Mouse (Mus musculus): ENCODE results near the gene Il12rb2. TPM values are rescaled to one million over a fixed set of nuclear protein-coding genes. Genes with fewer than 3 reads are reported as not detected.
A peak's percentile ranks its signal among the peaks of the same experiment; 100 is the strongest.

Il12rb2 gene
- total and polyA plus RNA-seq, 3 experiments = 0.15 to 3.1 (median 0.27) TPM

GRCm38 (mm10) chr6:67282897-67283296, 93.1 kb downstream of the Il12rb2 start:
- Histone ChIP-seq H3K4me1 (ENCODE audit: insufficient read depth, low read depth, low read length) (peaks cover 29% of the 10 kb centered on the region), H3K36me3 (replicated peaks) (peaks cover 74% of the 10 kb centered on the region), H3K4me3 (ENCODE audit: low read depth, low read length) (no peak overlapping the region), H3K27me3 (ENCODE audit: insufficient read depth, low read length) (no peaks in the 10 kb centered on the region), H3K9me3 (replicated peaks) (no peaks in the 10 kb centered on the region)
- ATAC-seq (ENCODE audit: extremely low read depth, insufficient number of reproducible peaks, low FRiP score, poor library complexity, severe bottlenecking) (no peak), DNase-seq (ENCODE audit: low spot score) (no peak)
- TF ChIP-seq TAL1 (conservative IDR thresholded peaks at IDR 0.05; ENCODE audit: low read depth, low read length) (no peak), POLR2AphosphoS5 (IDR thresholded peaks at IDR 0.05; ENCODE audit: insufficient replicate concordance, low read depth, low read length) (no peak), CTCF (IDR thresholded peaks at IDR 0.05; ENCODE audit: low read depth, low read length) (no peak), GATA1 (IDR thresholded peaks at IDR 0.05; ENCODE audit: borderline replicate concordance, low read length) (no peak), GATA2 (IDR thresholded peaks at IDR 0.05; ENCODE audit: borderline replicate concordance, low read depth, low read length) (no peak)

GRCm38 (mm10) chr6:67281614-67282197, 94.3 kb downstream of the Il12rb2 start:
- Histone ChIP-seq H3K9me3 (replicated peaks) (no peaks in the 10 kb centered on the region), H3K4me1 (ENCODE audit: insufficient read depth, low read depth, low read length) (peaks cover 36% of the 10 kb centered on the region), H3K27me3 (ENCODE audit: insufficient read depth, low read length) (no peaks in the 10 kb centered on the region), H3K36me3 (replicated peaks) (peaks cover 74% of the 10 kb centered on the region), H3K4me3 (ENCODE audit: low read depth, low read length) (no peak overlapping the region; the same call in 1 of the 2 replicates)
- TF ChIP-seq GATA1 (IDR thresholded peaks at IDR 0.05; ENCODE audit: borderline replicate concordance, low read length) (no peak), POLR2AphosphoS5 (IDR thresholded peaks at IDR 0.05; ENCODE audit: insufficient replicate concordance, low read depth, low read length) (no peak), CTCF (IDR thresholded peaks at IDR 0.05; ENCODE audit: low read depth, low read length) (no peak), TAL1 (conservative IDR thresholded peaks at IDR 0.05; ENCODE audit: low read depth, low read length) (no peak), GATA2 (IDR thresholded peaks at IDR 0.05; ENCODE audit: borderline replicate concordance, low read depth, low read length) (no peak)
- peak; percentile 81 for ATAC-seq (ENCODE audit: extremely low read depth, insufficient number of reproducible peaks, low FRiP score, poor library complexity, severe bottlenecking)
- no peak for DNase-seq (ENCODE audit: low spot score)

- DNase-seq (ENCODE audit: low spot score) (no peak), ATAC-seq (ENCODE audit: extremely low read depth, insufficient number of reproducible peaks, low FRiP score, poor library complexity, severe bottlenecking) (no peak)
- TF ChIP-seq GATA1 (IDR thresholded peaks at IDR 0.05; ENCODE audit: borderline replicate concordance, low read length) (no peak), GATA2 (IDR thresholded peaks at IDR 0.05; ENCODE audit: borderline replicate concordance, low read depth, low read length) (no peak), CTCF (IDR thresholded peaks at IDR 0.05; ENCODE audit: low read depth, low read length) (no peak), POLR2AphosphoS5 (IDR thresholded peaks at IDR 0.05; ENCODE audit: insufficient replicate concordance, low read depth, low read length) (no peak), TAL1 (conservative IDR thresholded peaks at IDR 0.05; ENCODE audit: low read depth, low read length) (no peak)
- Histone ChIP-seq H3K9me3 (replicated peaks) (no peaks in the 10 kb centered on the region), H3K27me3 (ENCODE audit: insufficient read depth, low read length) (no peaks in the 10 kb centered on the region), H3K4me3 (ENCODE audit: low read depth, low read length) (no peak overlapping the region), H3K4me1 (ENCODE audit: insufficient read depth, low read depth, low read length) (peaks cover 55% of the 10 kb centered on the region), H3K36me3 (replicated peaks) (peaks cover 72% of the 10 kb centered on the region)
Observed at GRCm38 (mm10) chr6:67277944-67278343, 98.0 kb downstream of the Il12rb2 start.

GRCm38 (mm10) chr6:67269459-67269858, 106.5 kb downstream of the Il12rb2 start:
- Histone ChIP-seq H3K4me3 (ENCODE audit: low read depth, low read length) (peak overlapping the region; percentile 96), H3K4me1 (ENCODE audit: insufficient read depth, low read depth, low read length) (peaks cover 33% of the 10 kb centered on the region), H3K36me3 (replicated peaks) (peaks cover 36% of the 10 kb centered on the region), H3K27me3 (ENCODE audit: insufficient read depth, low read length) (no peaks in the 10 kb centered on the region), H3K9me3 (replicated peaks) (no peaks in the 10 kb centered on the region)
- DNase-seq (ENCODE audit: low spot score) (no peak), ATAC-seq (ENCODE audit: extremely low read depth, insufficient number of reproducible peaks, low FRiP score, poor library complexity, severe bottlenecking) (no peak)
- TF ChIP-seq CTCF (IDR thresholded peaks at IDR 0.05; ENCODE audit: low read depth, low read length) (no peak), GATA2 (IDR thresholded peaks at IDR 0.05; ENCODE audit: borderline replicate concordance, low read depth, low read length) (no peak), GATA1 (IDR thresholded peaks at IDR 0.05; ENCODE audit: borderline replicate concordance, low read length) (no peak), TAL1 (conservative IDR thresholded peaks at IDR 0.05; ENCODE audit: low read depth, low read length) (no peak), POLR2AphosphoS5 (IDR thresholded peaks at IDR 0.05; ENCODE audit: insufficient replicate concordance, low read depth, low read length) (no peak)

GRCm38 (mm10) chr6:67268983-67269382, 107.0 kb downstream of the Il12rb2 start:
- Histone ChIP-seq H3K27me3 (ENCODE audit: insufficient read depth, low read length) (no peaks in the 10 kb centered on the region), H3K9me3 (replicated peaks) (no peaks in the 10 kb centered on the region), H3K4me3 (ENCODE audit: low read depth, low read length) (peak overlapping the region; percentile 96), H3K36me3 (replicated peaks) (peaks cover 31% of the 10 kb centered on the region), H3K4me1 (ENCODE audit: insufficient read depth, low read depth, low read length) (peaks cover 30% of the 10 kb centered on the region)
- no peak for DNase-seq (ENCODE audit: low spot score)
- TF ChIP-seq CTCF (IDR thresholded peaks at IDR 0.05; ENCODE audit: low read depth, low read length) (no peak), GATA1 (IDR thresholded peaks at IDR 0.05; ENCODE audit: borderline replicate concordance, low read length) (no peak)
- no peak for ATAC-seq (ENCODE audit: extremely low read depth, insufficient number of reproducible peaks, low FRiP score, poor library complexity, severe bottlenecking)

GRCm38 (mm10) chr6:67268245-67268612, 107.8 kb downstream of the Il12rb2 start:
- H3K9me3 ChIP-seq (replicated peaks) = no peaks in the 10 kb centered on the region
- TF ChIP-seq TAL1 (conservative IDR thresholded peaks at IDR 0.05; ENCODE audit: low read depth, low read length) = no peak
- TF ChIP-seq CTCF (IDR thresholded peaks at IDR 0.05; ENCODE audit: low read depth, low read length) = no peak
- TF ChIP-seq GATA2 (IDR thresholded peaks at IDR 0.05; ENCODE audit: borderline replicate concordance, low read depth, low read length) = no peak
- TF ChIP-seq POLR2AphosphoS5 (IDR thresholded peaks at IDR 0.05; ENCODE audit: insufficient replicate concordance, low read depth, low read length) = no peak
- TF ChIP-seq GATA1 (IDR thresholded peaks at IDR 0.05; ENCODE audit: borderline replicate concordance, low read length) = no peak
- H3K4me3 ChIP-seq (ENCODE audit: low read depth, low read length) = peak overlapping the region; percentile 96
- no peak for ATAC-seq (ENCODE audit: extremely low read depth, insufficient number of reproducible peaks, low FRiP score, poor library complexity, severe bottlenecking)
- peaks cover 26% of the 10 kb centered on the region for H3K36me3 ChIP-seq (replicated peaks)
- H3K27me3 ChIP-seq (ENCODE audit: insufficient read depth, low read length) = no peaks in the 10 kb centered on the region
- peaks cover 25% of the 10 kb centered on the region for H3K4me1 ChIP-seq (ENCODE audit: insufficient read depth, low read depth, low read length)
- DNase-seq (ENCODE audit: low spot score) = no peak

All from G1E (cell line).